Mouse (Mus musculus) lung, postnatal 36 days (tissue): ENCODE measurements at regions not wholly inside any gene's neighbourhood (a gene's known extent, or its start where the extent isn't known, plus 50 kb on each side); places are given as distances from the start of the nearest gene placed in this dataset.
"Not testable (repeated sequence)": the region's sequence is repeated elsewhere in the genome, so short reads cannot be mapped to it uniquely, and the experiment has no call there.

Experiments used
- DNase-seq: peaks from one replicate; pipeline ENCODE4 v3.0.0; 2022; ENCODE audit warnings: mixed read lengths

GRCm38 (mm10) chr10:6182400-6182799 is 260.2 kb upstream of the Rgs17 start:
- no peak for DNase-seq

- not testable (repeated sequence) for DNase-seq
Observed at GRCm38 (mm10) chr10:6164311-6164710, 242.1 kb upstream of the Rgs17 start.

- DNase-seq = no peak
Observed at GRCm38 (mm10) chr10:6156941-6157340, 234.7 kb upstream of the Rgs17 start.

GRCm38 (mm10) chr10:6134091-6134490 is 211.9 kb upstream of the Rgs17 start:
- DNase-seq = no peak

- not testable (repeated sequence) for DNase-seq
Observed at GRCm38 (mm10) chr10:6124423-6124822, 202.2 kb upstream of the Rgs17 start.

GRCm38 (mm10) chr10:6114883-6115622 is 192.9 kb upstream of the Rgs17 start:
- DNase-seq = peak; percentile 11
